Mouse (Mus musculus): ENCODE measurements around the gene Efnb3. TPM values are rescaled to one million over a fixed set of nuclear protein-coding genes. Genes with fewer than 3 reads are reported as not detected.

Gene Efnb3
- polyA plus RNA-seq, 1 experiment from 2014 or later: 5.5 TPM

DNA sequence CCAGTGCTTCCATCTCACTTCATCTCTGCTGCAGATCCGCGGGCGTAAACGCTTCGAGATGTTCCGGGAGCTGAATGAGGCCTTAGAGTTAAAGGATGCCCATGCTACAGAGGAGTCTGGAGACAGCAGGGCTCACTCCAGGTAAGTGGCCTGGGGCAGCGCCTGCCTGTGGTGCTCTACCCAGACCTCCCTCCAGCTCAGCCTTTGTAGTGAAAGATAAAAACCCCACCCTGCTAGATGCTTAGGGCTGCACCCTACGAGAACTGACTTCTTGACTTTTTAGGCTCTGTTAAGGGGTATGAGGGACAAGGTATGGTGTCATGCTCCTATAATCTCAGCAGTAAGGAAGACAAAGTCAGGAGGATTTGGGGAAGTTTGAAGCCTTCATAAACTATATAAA, 30.6 kb upstream of the Efnb3 start:
- Histone ChIP-seq H3K9me3 (ENCODE audit: control insufficient read depth, low read depth, low read length) (no peaks in the 10 kb centered on the region), H3K27ac (ENCODE audit: low read length) (no peak overlapping the region), H3K9ac (replicated peaks; ENCODE audit: low read depth, low read length) (no peak overlapping the region), H3K4me2 (replicated peaks; ENCODE audit: low read depth, low read length) (no peak overlapping the region), H3K4me3 (ENCODE audit: low read depth, low read length) (no peak overlapping the region), H3K27me3 (ENCODE audit: control insufficient read depth, insufficient read depth, low read length) (no peaks in the 10 kb centered on the region), H3K36me3 (ENCODE audit: control insufficient read depth, insufficient read depth, low read length) (peaks cover 49% of the 10 kb centered on the region), H3K4me1 (ENCODE audit: control insufficient read depth, insufficient read depth, low read length) (no peaks in the 10 kb centered on the region)
- ATAC-seq (ENCODE audit: insufficient number of reproducible peaks, insufficient read depth, low FRiP score, low read depth): no peak
- 92% methylated on average over 8 of the region's 8 CpGs for WGBS

- H3K27ac ChIP-seq (ENCODE audit: low read length): no peak overlapping the region
- H3K4me2 ChIP-seq (replicated peaks; ENCODE audit: low read depth, low read length): no peak overlapping the region
- H3K27me3 ChIP-seq (ENCODE audit: control insufficient read depth, insufficient read depth, low read length): no peaks in the 10 kb centered on the region
- no peak for ATAC-seq (ENCODE audit: insufficient number of reproducible peaks, insufficient read depth, low FRiP score, low read depth)
- no peaks in the 10 kb centered on the region for H3K9me3 ChIP-seq (ENCODE audit: control insufficient read depth, low read depth, low read length)
- no peak overlapping the region for H3K9ac ChIP-seq (replicated peaks; ENCODE audit: low read depth, low read length)
- H3K4me3 ChIP-seq (ENCODE audit: low read depth, low read length): no peak overlapping the region
- no peaks in the 10 kb centered on the region for H3K4me1 ChIP-seq (ENCODE audit: control insufficient read depth, insufficient read depth, low read length)
- peaks cover 55% of the 10 kb centered on the region for H3K36me3 ChIP-seq (ENCODE audit: control insufficient read depth, insufficient read depth, low read length)
- 90% methylated on average over 22 of the region's 22 CpGs for WGBS
These were observed 29.3 kb upstream of the Efnb3 start for GRCm38 (mm10) chr11:69589207-69589834.

- no peaks in the 10 kb centered on the region for H3K9me3 ChIP-seq (ENCODE audit: control insufficient read depth, low read depth, low read length)
- no peak for ATAC-seq (ENCODE audit: insufficient number of reproducible peaks, insufficient read depth, low FRiP score, low read depth)
- H3K4me2 ChIP-seq (replicated peaks; ENCODE audit: low read depth, low read length): no peak overlapping the region
- H3K36me3 ChIP-seq (ENCODE audit: control insufficient read depth, insufficient read depth, low read length): peaks cover 52% of the 10 kb centered on the region
- no peak overlapping the region for H3K4me3 ChIP-seq (ENCODE audit: low read depth, low read length)
- H3K27me3 ChIP-seq (ENCODE audit: control insufficient read depth, insufficient read depth, low read length): no peaks in the 10 kb centered on the region
- H3K27ac ChIP-seq (ENCODE audit: low read length): no peak overlapping the region
- WGBS: 79% methylated on average over 7 of the region's 7 CpGs
- 0 out of 2 replicates have a peak, but pooled peaks cover 6% of the 10 kb centered on the region for H3K4me1 ChIP-seq (ENCODE audit: control insufficient read depth, insufficient read depth, low read length)
- H3K9ac ChIP-seq (replicated peaks; ENCODE audit: low read depth, low read length): no peak overlapping the region
These were observed 25.8 kb upstream of the Efnb3 start for GRCm38 (mm10) chr11:69585718-69586325.

DNA sequence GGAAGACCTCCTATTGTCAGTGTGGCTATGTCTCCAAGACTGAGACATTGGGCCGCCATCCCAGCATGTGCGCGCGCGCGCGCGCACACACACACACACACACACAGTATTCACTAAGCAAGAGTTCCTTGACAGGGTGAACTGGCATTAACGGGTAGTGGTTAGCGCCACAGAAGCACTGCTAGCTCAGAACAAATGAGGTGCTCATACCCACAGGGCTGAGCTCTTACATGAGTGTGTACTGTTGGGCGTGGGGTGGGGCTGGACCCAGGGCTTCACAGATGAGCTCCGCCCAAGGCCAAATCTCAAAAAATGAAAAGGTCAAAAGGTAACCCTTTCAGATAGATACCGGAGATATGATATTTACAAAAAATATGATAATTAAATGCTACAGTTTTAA, 24.9 kb upstream of the Efnb3 start:
- H3K36me3 ChIP-seq (ENCODE audit: control insufficient read depth, insufficient read depth, low read length): peaks cover 44% of the 10 kb centered on the region
- no peaks in the 10 kb centered on the region for H3K27me3 ChIP-seq (ENCODE audit: control insufficient read depth, insufficient read depth, low read length)
- no peaks in the 10 kb centered on the region for H3K9me3 ChIP-seq (ENCODE audit: control insufficient read depth, low read depth, low read length)
- WGBS: 95% methylated on average over 13 of the region's 13 CpGs
- H3K4me3 ChIP-seq (ENCODE audit: low read depth, low read length): no peak overlapping the region
- H3K27ac ChIP-seq (ENCODE audit: low read length): no peak overlapping the region
- no peak for ATAC-seq (ENCODE audit: insufficient number of reproducible peaks, insufficient read depth, low FRiP score, low read depth)
- 0 out of 2 replicates have a peak, but pooled peaks cover 6% of the 10 kb centered on the region for H3K4me1 ChIP-seq (ENCODE audit: control insufficient read depth, insufficient read depth, low read length)
- no peak overlapping the region for H3K9ac ChIP-seq (replicated peaks; ENCODE audit: low read depth, low read length)
- no peak overlapping the region for H3K4me2 ChIP-seq (replicated peaks; ENCODE audit: low read depth, low read length)

GRCm38 (mm10) chr11:69584008-69584407, 24.0 kb upstream of the Efnb3 start:
- H3K4me2 ChIP-seq (replicated peaks; ENCODE audit: low read depth, low read length): no peak overlapping the region
- peaks cover 34% of the 10 kb centered on the region for H3K36me3 ChIP-seq (ENCODE audit: control insufficient read depth, insufficient read depth, low read length)
- no peak overlapping the region for H3K9ac ChIP-seq (replicated peaks; ENCODE audit: low read depth, low read length)
- H3K4me1 ChIP-seq (ENCODE audit: control insufficient read depth, insufficient read depth, low read length): 0 out of 2 replicates have a peak, but pooled peaks cover 6% of the 10 kb centered on the region
- H3K27ac ChIP-seq (ENCODE audit: low read length): no peak overlapping the region
- H3K9me3 ChIP-seq (ENCODE audit: control insufficient read depth, low read depth, low read length): no peaks in the 10 kb centered on the region
- WGBS: 87% methylated on average over 7 of the region's 7 CpGs
- H3K4me3 ChIP-seq (ENCODE audit: low read depth, low read length): no peak overlapping the region
- no peaks in the 10 kb centered on the region for H3K27me3 ChIP-seq (ENCODE audit: control insufficient read depth, insufficient read depth, low read length)
- no peak for ATAC-seq (ENCODE audit: insufficient number of reproducible peaks, insufficient read depth, low FRiP score, low read depth)

DNA sequence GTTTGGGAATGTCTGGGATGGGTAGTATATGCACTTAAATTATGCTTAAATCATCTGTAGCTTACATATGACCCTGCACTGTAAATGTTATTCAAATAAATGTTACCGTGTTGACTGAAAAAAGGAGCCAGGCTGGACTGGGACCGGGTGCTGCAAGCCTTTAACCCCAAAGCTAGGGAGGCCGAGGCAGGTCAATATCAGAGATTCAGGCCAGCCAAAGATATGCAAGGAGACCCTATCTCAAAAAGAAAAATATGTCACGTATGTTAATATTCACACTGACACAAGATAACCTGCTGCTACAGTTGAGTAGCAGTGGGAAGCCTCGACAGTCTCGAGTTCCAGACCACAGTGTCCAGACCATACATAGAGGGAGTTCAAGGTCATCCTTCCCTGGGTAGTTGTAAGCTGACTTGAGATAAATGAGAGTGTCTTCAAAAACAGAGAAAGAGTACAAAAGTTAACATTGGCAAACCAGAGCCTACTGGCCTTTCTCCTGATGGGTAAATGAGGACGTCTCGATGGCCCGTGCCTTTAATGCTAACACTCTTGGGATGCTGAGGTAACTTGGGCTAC, 22.3 kb upstream of the Efnb3 start:
- H3K9me3 ChIP-seq (ENCODE audit: control insufficient read depth, low read depth, low read length): no peaks in the 10 kb centered on the region
- WGBS: 62% methylated on average over 9 of the region's 9 CpGs
- peaks cover 16% of the 10 kb centered on the region for H3K4me1 ChIP-seq (ENCODE audit: control insufficient read depth, insufficient read depth, low read length)
- no peak for ATAC-seq (ENCODE audit: insufficient number of reproducible peaks, insufficient read depth, low FRiP score, low read depth)
- H3K27me3 ChIP-seq (ENCODE audit: control insufficient read depth, insufficient read depth, low read length): no peaks in the 10 kb centered on the region
- H3K4me3 ChIP-seq (ENCODE audit: low read depth, low read length): peak overlapping the region; percentile 53
- H3K9ac ChIP-seq (replicated peaks; ENCODE audit: low read depth, low read length): no peak overlapping the region
- H3K36me3 ChIP-seq (ENCODE audit: control insufficient read depth, insufficient read depth, low read length): peaks cover 17% of the 10 kb centered on the region
- H3K4me2 ChIP-seq (replicated peaks; ENCODE audit: low read depth, low read length): peak overlapping the region; percentile 95
- no peak overlapping the region for H3K27ac ChIP-seq (ENCODE audit: low read length)

- H3K27me3 ChIP-seq (ENCODE audit: control insufficient read depth, insufficient read depth, low read length): no peaks in the 10 kb centered on the region
- peak overlapping the region; percentile 53 for H3K4me3 ChIP-seq (ENCODE audit: low read depth, low read length)
- peak overlapping the region; percentile 96 for H3K27ac ChIP-seq (ENCODE audit: low read length)
- peak overlapping the region; percentile 76 for H3K9ac ChIP-seq (replicated peaks; ENCODE audit: low read depth, low read length)
- H3K4me1 ChIP-seq (ENCODE audit: control insufficient read depth, insufficient read depth, low read length): peaks cover 18% of the 10 kb centered on the region
- H3K9me3 ChIP-seq (ENCODE audit: control insufficient read depth, low read depth, low read length): no peaks in the 10 kb centered on the region
- H3K36me3 ChIP-seq (ENCODE audit: control insufficient read depth, insufficient read depth, low read length): peaks cover 15% of the 10 kb centered on the region; the same call in 1 of the 2 replicates
- 2% methylated on average over 8 of the region's 8 CpGs for WGBS
- no peak for ATAC-seq (ENCODE audit: insufficient number of reproducible peaks, insufficient read depth, low FRiP score, low read depth)
- peak overlapping the region; percentile 95 for H3K4me2 ChIP-seq (replicated peaks; ENCODE audit: low read depth, low read length)
These were observed 21.8 kb upstream of the Efnb3 start for GRCm38 (mm10) chr11:69581814-69582213.

- whole genome bisulfite sequencing: under 1% methylated on average over 36 of the region's 36 CpGs
- Histone ChIP-seq H3K4me1 (ENCODE audit: control insufficient read depth, insufficient read depth, low read length) (peaks cover 20% of the 10 kb centered on the region), H3K36me3 (ENCODE audit: control insufficient read depth, insufficient read depth, low read length) (peaks cover 13% of the 10 kb centered on the region; the same call in 1 of the 2 replicates), H3K27ac (ENCODE audit: low read length) (peak overlapping the region; percentile 96), H3K4me2 (replicated peaks; ENCODE audit: low read depth, low read length) (peak overlapping the region; percentile 95), H3K9ac (replicated peaks; ENCODE audit: low read depth, low read length) (peak overlapping the region; percentile 76), H3K27me3 (ENCODE audit: control insufficient read depth, insufficient read depth, low read length) (no peaks in the 10 kb centered on the region), H3K4me3 (ENCODE audit: low read depth, low read length) (peak overlapping the region; percentile 53), H3K9me3 (ENCODE audit: control insufficient read depth, low read depth, low read length) (no peaks in the 10 kb centered on the region)
- ATAC-seq (ENCODE audit: insufficient number of reproducible peaks, insufficient read depth, low FRiP score, low read depth): peak; percentile 82
These were observed 21.2 kb upstream of the Efnb3 start for GRCm38 (mm10) chr11:69581147-69581688.
